Mouse (Mus musculus) C3H10T1/2 (cell line): Measurements from ENCODE around the gene Bik. TPM values are rescaled to one million over a fixed set of nuclear protein-coding genes. Genes with fewer than 3 reads are reported as not detected.

Experiments used
- polyA plus RNA-seq, 2 experiments: library from polyadenylated mRNA; unstranded; fragments of >200 nt; fragmentation: generic; extraction: Trizol; gene quantifications; one replicate each; pipeline ENCODE4 v1.2.1; 2012; ENCODE audit warnings: missing spikeins in 2 of 2

Bik gene
- under 1 TPM in 1 of 2 experiments, not detected in 1; 0.09 TPM for polyA plus RNA-seq

DNA sequence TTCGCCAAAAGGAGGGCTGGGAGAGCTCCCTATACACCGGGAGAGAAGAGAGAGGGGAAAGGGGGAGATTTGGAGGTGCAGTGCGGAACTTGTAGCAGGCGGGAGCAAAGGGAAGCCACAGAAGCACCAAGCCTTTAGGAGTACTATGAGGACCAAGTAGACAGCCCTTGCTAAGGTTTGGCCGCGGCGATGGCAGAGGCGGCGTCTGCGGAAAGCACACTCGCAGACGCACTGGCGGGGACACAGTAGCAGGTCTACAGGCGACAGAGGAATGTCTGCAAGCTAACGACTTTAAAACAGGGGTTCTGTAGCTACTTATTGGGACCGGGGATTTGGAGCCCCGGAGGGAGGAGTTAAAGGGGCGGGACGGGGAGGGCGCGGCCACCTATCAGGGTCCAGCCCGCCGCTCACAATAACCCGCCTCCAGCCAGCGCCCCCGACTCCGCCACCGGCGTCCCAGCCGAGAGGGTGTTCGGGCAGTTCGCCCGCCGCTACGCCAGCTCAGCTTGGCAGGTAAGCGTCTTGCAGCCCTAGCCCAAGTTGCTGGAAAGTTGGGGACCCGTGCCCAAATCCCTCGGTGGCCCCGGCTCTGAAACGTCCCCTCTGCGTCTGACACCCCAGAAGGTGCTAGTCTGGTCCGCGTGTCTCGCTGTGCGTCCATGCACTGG, at the start of gene Bik:
Gene Bik (plus strand): TSS at position 439 of the 668 bp plus-strand sequence.

DNA sequence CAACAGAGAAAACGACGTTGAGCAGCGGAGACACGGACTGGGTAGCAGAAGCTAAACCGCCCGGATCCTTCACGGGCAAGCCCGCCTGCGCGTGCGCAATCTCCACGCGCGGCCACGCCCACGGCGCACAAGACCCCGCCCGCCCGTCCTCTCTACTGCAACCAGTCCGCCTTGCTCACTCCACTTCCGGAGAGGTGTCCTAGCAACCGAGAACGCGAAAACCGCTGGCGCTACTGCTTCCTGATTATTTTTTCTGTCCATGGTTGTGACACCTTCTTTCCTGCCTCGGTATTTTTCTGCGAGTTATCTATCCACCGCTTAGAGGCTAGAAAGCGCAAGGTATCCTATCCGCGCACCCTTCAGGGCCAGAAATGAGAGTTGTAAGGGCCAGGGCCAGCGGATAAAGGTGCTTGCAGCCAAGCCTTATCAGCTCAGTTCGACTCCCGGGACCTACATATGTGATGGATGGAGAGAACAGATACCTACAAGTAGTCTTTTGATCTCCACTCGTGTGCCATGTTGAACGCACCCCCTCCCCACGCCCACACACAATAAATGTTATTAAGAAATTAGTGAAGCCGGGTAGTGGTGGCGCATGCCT, 15.8 kb upstream of the Bik start, which contains the start of gene Ttll1:
Gene Ttll1 (minus strand): TSS at position 89 of the 601 bp plus-strand sequence.

DNA sequence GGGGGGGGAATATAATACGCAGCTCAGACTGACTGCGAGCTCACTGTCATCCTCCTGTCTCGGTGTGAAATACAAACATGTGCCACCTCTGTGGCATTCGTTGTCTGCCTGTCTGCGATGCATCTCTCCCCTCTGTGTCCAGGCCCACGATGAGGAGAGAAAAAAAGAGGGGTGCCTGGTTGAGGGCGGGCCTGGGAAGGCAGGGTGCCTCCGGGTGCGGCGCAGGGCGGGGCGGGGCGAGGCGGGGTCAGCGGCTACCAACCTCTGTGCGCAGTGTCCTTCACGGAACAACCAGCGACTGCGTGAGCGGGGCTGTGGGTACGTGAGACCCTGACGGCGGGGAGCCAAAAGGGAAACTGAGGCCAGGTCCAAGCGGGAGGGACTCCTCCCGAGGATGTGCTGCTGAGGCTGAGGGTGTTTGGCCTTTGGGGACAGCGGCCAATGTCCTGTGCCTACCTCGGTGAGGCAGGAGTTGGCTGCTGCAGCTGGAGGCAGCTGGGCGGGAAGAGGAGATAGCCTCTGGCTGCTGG, 36.7 kb downstream of the Bik start, which contains the start of the genes Tspo and Mcat:
Gene Tspo (plus strand): TSS at position 266 of the 530 bp plus-strand sequence.
Gene Mcat (minus strand): TSS at position 461 of the 530 bp plus-strand sequence.

Other genes starting within 250 kb of the Bik start
- gene Arfgap3, start 176.6 kb upstream of the Bik start, polyA plus RNA-seq = 10 to 100 TPM; 22.3 to 61.1 TPM
- gene Pacsin2, start 62.3 kb upstream of the Bik start, polyA plus RNA-seq = 10 to 100 TPM; 11.0 to 77.0 TPM
- 10 to 100 TPM; 13.5 to 38.7 TPM for gene Ttll1, start 16.0 kb upstream of the Bik start, polyA plus RNA-seq
- gene Tspo, start 36.7 kb downstream of the Bik start, polyA plus RNA-seq = 1,000 to 10,000 TPM in 1 of 2 experiments, 100 to 1,000 TPM in 1; 843 to 1,026 TPM
- gene Mcat, start 36.9 kb downstream of the Bik start, polyA plus RNA-seq = 10 to 100 TPM; 44.3 to 46.0 TPM
- gene Ttll12, start 68.3 kb downstream of the Bik start, polyA plus RNA-seq = 10 to 100 TPM; 42.3 to 84.9 TPM
- gene Scube1, start 198.2 kb downstream of the Bik start, polyA plus RNA-seq = not detected